In genomic region chr6:91754845-91755244, GRCm38 (mm10) we compare ENCODE assay signal across 16 mouse cellular contexts.
DNase-seq lines count a peak whose midpoint lies in the region; ATAC-seq and TF ChIP-seq lines count a peak whose summit lies in the region.
"Had no signal": no experiment of that assay in that cellular context is flagged by ENCODE, and none has a peak within 500 bp of the region (broad histone marks: within the 10 kb centered on the region; RNA-seq: fewer than 3 reads in every experiment).

No protein-coding gene starts in this region.

- no peak overlapping the region for H3K9ac ChIP-seq in heart, embryonic 15.5 days
- H3K9ac ChIP-seq in kidney, postnatal 0 days (ENCODE audit: low read depth, low read length): no peak overlapping the region
- no peak overlapping the region for H3K9ac ChIP-seq in kidney, embryonic 14.5 days (ENCODE audit: low read depth, low read length)
- H3K9ac ChIP-seq in CH12.LX (ENCODE audit: insufficient read depth, low read depth): no peak overlapping the region
- H3K9ac ChIP-seq: forebrain, embryonic 15.5 days; hindbrain, embryonic 15.5 days had no signal

- no peak for TF ChIP-seq RAD21 in CH12.LX (IDR thresholded peaks at IDR 0.05; ENCODE audit: low read depth, low read length)

- peaks cover 17% of the 10 kb centered on the region for H3K4me1 ChIP-seq in heart, embryonic 15.5 days (replicated peaks)
- H3K4me1 ChIP-seq in kidney, postnatal 0 days (replicated peaks; ENCODE audit: insufficient read depth, low read length): peaks cover 12% of the 10 kb centered on the region
- no peaks in the 10 kb centered on the region for H3K4me1 ChIP-seq in kidney, embryonic 14.5 days (ENCODE audit: control insufficient read depth, insufficient read depth, low read length)
- peaks cover 12 to 31% of the 10 kb centered on the region in 2 experiments for H3K4me1 ChIP-seq in CH12.LX (ENCODE audit: control insufficient read depth in 1 of 2, insufficient read depth in 2 of 2)
- H3K4me1 ChIP-seq: forebrain, embryonic 15.5 days; hindbrain, embryonic 15.5 days had no signal

- no peaks in the 10 kb centered on the region for H3K27me3 ChIP-seq in heart, embryonic 15.5 days
- no peaks in the 10 kb centered on the region for H3K27me3 ChIP-seq in kidney, postnatal 0 days (ENCODE audit: insufficient read depth, low read length)
- no peaks in the 10 kb centered on the region for H3K27me3 ChIP-seq in kidney, embryonic 14.5 days (ENCODE audit: control insufficient read depth, insufficient read depth, low read length)
- H3K27me3 ChIP-seq in CH12.LX (replicated peaks): no peaks in the 10 kb centered on the region
- H3K27me3 ChIP-seq: forebrain, embryonic 15.5 days; hindbrain, embryonic 15.5 days had no signal

- ATAC-seq in heart, embryonic 15.5 days (replicated peaks; ENCODE audit: insufficient number of reproducible peaks, insufficient read depth, low FRiP score, low read depth): no peak
- ATAC-seq in kidney, postnatal 0 days (replicated peaks; ENCODE audit: low FRiP score, low read depth): no peak
- no peak for ATAC-seq in kidney, embryonic 14.5 days (ENCODE audit: low FRiP score, low TSS enrichment)
- ATAC-seq: forebrain, embryonic 15.5 days had no signal

- H3K4me3 ChIP-seq in heart, embryonic 15.5 days: no peak overlapping the region
- H3K4me3 ChIP-seq in kidney, postnatal 0 days (replicated peaks; ENCODE audit: low read depth, low read length): no peak overlapping the region
- no peak overlapping the region for H3K4me3 ChIP-seq in kidney, embryonic 14.5 days (ENCODE audit: low read length)
- no peak overlapping the region for H3K4me3 ChIP-seq in CH12.LX (replicated peaks in 1 of 3; ENCODE audit: low read depth in 2 of 3, low read length in 2 of 3, poor library complexity in 1 of 3)
- H3K4me3 ChIP-seq: forebrain, embryonic 15.5 days; heart, adult 2 months; hindbrain, embryonic 15.5 days had no signal

- in situ Hi-C loops in CH12.LX (cut with MboI; ENCODE audit: low pct_ligation_motif_present, low pct_unique_long_range_greater_than_20kb, low sequenced_read_pairs): no loop called here

- 83% methylated on average over 12 of the region's 12 CpGs for WGBS in heart, embryonic 15.5 days
- 67% methylated on average over 12 of the region's 12 CpGs for WGBS in kidney, postnatal 0 days
- 76% methylated on average over 12 of the region's 12 CpGs for WGBS in kidney, embryonic 14.5 days

- peaks cover 27% of the 10 kb centered on the region for H3K36me3 ChIP-seq in heart, embryonic 15.5 days
- H3K36me3 ChIP-seq in kidney, postnatal 0 days (ENCODE audit: insufficient read depth, low read length): peaks cover 61% of the 10 kb centered on the region
- H3K36me3 ChIP-seq in kidney, embryonic 14.5 days (ENCODE audit: control insufficient read depth, insufficient read depth, low read length): peaks cover 48% of the 10 kb centered on the region
- H3K36me3 ChIP-seq in CH12.LX (replicated peaks in 1 of 2; ENCODE audit: control insufficient read depth in 1 of 2, insufficient read depth in 1 of 2, low read length in 1 of 2): peaks cover 25 to 80% of the 10 kb centered on the region in 2 experiments

- TF ChIP-seq EP300 in CH12.LX (IDR thresholded peaks at IDR 0.05; ENCODE audit: low read length): no peak

- no peaks in the 10 kb centered on the region for H3K9me3 ChIP-seq in heart, embryonic 15.5 days (replicated peaks)
- no peaks in the 10 kb centered on the region for H3K9me3 ChIP-seq in kidney, postnatal 0 days (replicated peaks; ENCODE audit: low read length)
- no peaks in the 10 kb centered on the region for H3K9me3 ChIP-seq in kidney, embryonic 14.5 days (ENCODE audit: control insufficient read depth, low read length)
- H3K9me3 ChIP-seq in CH12.LX (replicated peaks; ENCODE audit: low read length): no peaks in the 10 kb centered on the region
- H3K9me3 ChIP-seq: forebrain, embryonic 15.5 days; hindbrain, embryonic 15.5 days had no signal

- no peak for TF ChIP-seq POLR2A in CH12.LX (IDR thresholded peaks at IDR 0.05; ENCODE audit: low read depth, low read length)

- H3K79me2 ChIP-seq in CH12.LX (replicated peaks; ENCODE audit: control insufficient read depth, extremely low read depth, insufficient read depth, poor library complexity, severe bottlenecking): no peaks in the 10 kb centered on the region

- no peak overlapping the region for H3K4me2 ChIP-seq in heart, embryonic 15.5 days
- no peak overlapping the region for H3K4me2 ChIP-seq in kidney, postnatal 0 days (ENCODE audit: low read length)
- H3K4me2 ChIP-seq in kidney, embryonic 14.5 days (replicated peaks; ENCODE audit: low read depth, low read length): no peak overlapping the region
- no peak overlapping the region for H3K4me2 ChIP-seq in CH12.LX (ENCODE audit: insufficient read depth, low read depth, poor library complexity, severe bottlenecking)
- H3K4me2 ChIP-seq: forebrain, embryonic 15.5 days; heart, embryonic 11.5 days; hindbrain, embryonic 15.5 days had no signal

- TF ChIP-seq CTCF in kidney, postnatal 0 days (IDR thresholded peaks at IDR 0.05; ENCODE audit: low read depth): no peak
- TF ChIP-seq CTCF in CH12.LX (conservative IDR thresholded peaks at IDR 0.05 in 1 of 2, IDR thresholded peaks at IDR 0.05 in 1 of 2; ENCODE audit: low read depth in 2 of 2, low read length in 2 of 2): no peak

- H3K27ac ChIP-seq in heart, embryonic 15.5 days: 0 out of 2 replicates have a peak overlapping the region, but pooled peaks have one; percentile 35
- peak overlapping the region; percentile 75; the same call in 1 of the 2 replicates for H3K27ac ChIP-seq in kidney, postnatal 0 days
- H3K27ac ChIP-seq in kidney, embryonic 14.5 days (ENCODE audit: low read depth, low read length): no peak overlapping the region
- no peak overlapping the region for H3K27ac ChIP-seq in CH12.LX (ENCODE audit: insufficient read depth, low read depth)

- no peak for DNase-seq in heart, postnatal 4 days
- DNase-seq in kidney, postnatal 0 days (ENCODE audit: low spot score): no peak
- peak; percentile 77 for DNase-seq in CH12.LX (ENCODE audit: extremely low read depth)
- peak; percentile 33 for DNase-seq in ZHBTc4 (ENCODE audit: low read depth, low spot score)
- no peak for DNase-seq in lung, postnatal 25 days (ENCODE audit: low spot score)
- DNase-seq: adrenal gland, postnatal 10 days; cerebellum, adult 11 months; cerebellum, adult 9-11 months; cerebellum, postnatal 36 days; gastrocnemius, postnatal 10 days had no signal

- dilution Hi-C loops in CH12.LX (cut with MboI; ENCODE audit: extremely low pct_ligation_motif_present, extremely low pct_unique_long_range_greater_than_20kb, low sequenced_read_pairs): no loop called here

TF ChIP-seq in CH12.LX, 34 proteins besides CTCF, POLR2A, EP300 and RAD21 (continues in another document):
- peak; percentile 52; the same call in 1 of the 2 replicates for TF ChIP-seq MYC (IDR thresholded peaks at IDR 0.05; ENCODE audit: low read depth, low read length)
- no peak for TF ChIP-seq TCF12 (IDR thresholded peaks at IDR 0.05; ENCODE audit: low read depth, low read length)
- TF ChIP-seq ELF1 (IDR thresholded peaks at IDR 0.05; ENCODE audit: low read depth, low read length): no peak
- no peak for TF ChIP-seq MAZ (IDR thresholded peaks at IDR 0.05; ENCODE audit: low read depth, low read length)
- TF ChIP-seq NELFE (IDR thresholded peaks at IDR 0.05; ENCODE audit: low read depth, low read length): no peak
- TF ChIP-seq RCOR1 (conservative IDR thresholded peaks at IDR 0.05; ENCODE audit: low read depth, low read length): no peak
- peak; percentile 68 for TF ChIP-seq USF1 (IDR thresholded peaks at IDR 0.05; ENCODE audit: low read depth, low read length)
- no peak for TF ChIP-seq SMC3 (IDR thresholded peaks at IDR 0.05; ENCODE audit: low read depth, low read length)
- no peak for TF ChIP-seq MAFK (IDR thresholded peaks at IDR 0.05; ENCODE audit: insufficient replicate concordance, low read length)
- TF ChIP-seq BHLHE40 (IDR thresholded peaks at IDR 0.05; ENCODE audit: low read depth, low read length): peak; percentile 61
- no peak for TF ChIP-seq KAT2A (IDR thresholded peaks at IDR 0.05; ENCODE audit: insufficient replicate concordance, low read length)
- TF ChIP-seq ZNF384 (IDR thresholded peaks at IDR 0.05; ENCODE audit: low read depth, low read length): no peak
- peak; percentile 83 for TF ChIP-seq MAX (IDR thresholded peaks at IDR 0.05; ENCODE audit: low read length)
- no peak for TF ChIP-seq JUND (conservative IDR thresholded peaks at IDR 0.05; ENCODE audit: low read depth, low read length)
- no peak for TF ChIP-seq PAX5 (IDR thresholded peaks at IDR 0.05; ENCODE audit: low read length)
- TF ChIP-seq MEF2A (IDR thresholded peaks at IDR 0.05; ENCODE audit: borderline replicate concordance, low read depth, low read length): 0 out of 2 replicates have a peak, but pooled peaks have one; percentile 29
- peak; percentile 43; the same call in 1 of the 2 replicates for TF ChIP-seq IRF4 (IDR thresholded peaks at IDR 0.05; ENCODE audit: low read depth, low read length)
- peak; percentile 39 for TF ChIP-seq USF2 (conservative IDR thresholded peaks at IDR 0.05; ENCODE audit: low read depth, low read length)
- no peak for TF ChIP-seq GABPA (IDR thresholded peaks at IDR 0.05; ENCODE audit: insufficient replicate concordance, low read depth, low read length)
- no peak for TF ChIP-seq CHD1 (IDR thresholded peaks at IDR 0.05; ENCODE audit: low read depth, low read length)
- no peak for TF ChIP-seq POLR2AphosphoS2 (IDR thresholded peaks at IDR 0.05; ENCODE audit: low read depth, low read length)
- TF ChIP-seq ZC3H11A (IDR thresholded peaks at IDR 0.05; ENCODE audit: low read depth, low read length): no peak
- no peak for TF ChIP-seq E2F4 (IDR thresholded peaks at IDR 0.05; ENCODE audit: insufficient replicate concordance, low read depth, low read length)
- no peak for TF ChIP-seq ZMIZ1 (IDR thresholded peaks at IDR 0.05; ENCODE audit: low read depth, low read length)
- TF ChIP-seq NRF1 (IDR thresholded peaks at IDR 0.05; ENCODE audit: low read depth, low read length): no peak
- no peak for TF ChIP-seq CHD2 (IDR thresholded peaks at IDR 0.05; ENCODE audit: low read length)
- TF ChIP-seq SIN3A (IDR thresholded peaks at IDR 0.05; ENCODE audit: low read length): no peak; the same call in 1 of the 2 replicates
- no peak for TF ChIP-seq JUN (IDR thresholded peaks at IDR 0.05; ENCODE audit: insufficient read depth, low read depth, low read length)
- TF ChIP-seq UBTF (IDR thresholded peaks at IDR 0.05; ENCODE audit: low read depth, low read length): no peak
- TF ChIP-seq HCFC1 (IDR thresholded peaks at IDR 0.05; ENCODE audit: low read depth, low read length): peak; percentile 30; the same call in 1 of the 2 replicates
- TF ChIP-seq ETS1 (conservative IDR thresholded peaks at IDR 0.05; ENCODE audit: low read depth, low read length): peak; percentile 56; the same call in 1 of the 2 replicates
- TF ChIP-seq MXI1 (IDR thresholded peaks at IDR 0.05; ENCODE audit: low read depth, low read length): peak; percentile 73; the same call in 1 of the 2 replicates

Comparison
In these comparisons a context has a peak if more than half of its experiments do, and no peak if none do; other contexts are left out.
1. H3K27ac ChIP-seq: peak in heart, embryonic 15.5 days (single experiment) and kidney, postnatal 0 days (single experiment); none in kidney, embryonic 14.5 days (single experiment) and CH12.LX (single experiment).
2. DNase-seq: peak in CH12.LX (single experiment) and ZHBTc4 (single experiment); none in heart, postnatal 4 days (single experiment), kidney, postnatal 0 days (single experiment) and lung, postnatal 25 days (single experiment).